Mouse (Mus musculus) myocyte (in vitro differentiated cells): ENCODE measurements at regions not wholly inside any gene's neighbourhood (a gene's known extent, or its start where the extent isn't known, plus 50 kb on each side); places are given as distances from the start of the nearest gene placed in this dataset.

ENCODE experiments used
- H3K27me3 ChIP-seq: one replicate; pipeline ENCODE4 v1.6.1; 2011; ENCODE audit not compliant: control insufficient read depth, insufficient read depth, insufficient read length
- H3K36me3 ChIP-seq: one replicate; pipeline ENCODE4 v1.6.1; 2011; ENCODE audit not compliant: control insufficient read depth, insufficient read depth
- H3K4me2 ChIP-seq: one replicate; pipeline ENCODE4 v1.6.1; 2011; ENCODE audit warnings: low read depth, control low read depth
- H3K4me3 ChIP-seq: one replicate; pipeline ENCODE4 v1.5.1; 2011; ENCODE audit warnings: mild to moderate bottlenecking, control low read depth, moderate library complexity
- H3K79me2 ChIP-seq: one replicate; pipeline ENCODE4 v1.6.1; 2011; ENCODE audit not compliant: control insufficient read depth, insufficient read depth
- H3ac ChIP-seq: one replicate; pipeline ENCODE4 v1.6.1; 2011; ENCODE audit not compliant: control insufficient read depth, insufficient read length
- CEBPB ChIP-seq: IDR thresholded peaks from 2 replicates; pipeline ENCODE4 v1.6.1; 2011; ENCODE audit warnings: mild to moderate bottlenecking, moderate library complexity; ENCODE audit not compliant: poor library complexity, insufficient read depth, severe bottlenecking
- E2F4 ChIP-seq: IDR thresholded peaks from one replicate; pipeline ENCODE4 v1.6.1; 2011; ENCODE audit warnings: mild to moderate bottlenecking, control low read depth, moderate library complexity; ENCODE audit not compliant: insufficient read depth
- MAX ChIP-seq: IDR thresholded peaks from one replicate; pipeline ENCODE4 v1.6.1; 2011; ENCODE audit warnings: low read depth, mild to moderate bottlenecking, control low read depth
- MYOD1 ChIP-seq, 3 experiments: IDR thresholded peaks; one replicate each; pipeline ENCODE4 v1.6.1; 2011; ENCODE audit warnings: control low read depth in 2 of 3, low read depth in 2 of 3, mild to moderate bottlenecking in 2 of 3, moderate library complexity in 1 of 3; ENCODE audit not compliant: insufficient read length in 2 of 3, control insufficient read depth in 1 of 3
- MYOG ChIP-seq, 3 experiments: IDR thresholded peaks; one replicate each; pipeline ENCODE4 v1.6.1; 2011; ENCODE audit warnings: control low read depth in 2 of 3, low read depth in 2 of 3, mild to moderate bottlenecking in 2 of 3; ENCODE audit not compliant: insufficient read length in 2 of 3, control insufficient read depth in 1 of 3, insufficient read depth in 1 of 3
- POLR2A ChIP-seq: IDR thresholded peaks from one replicate; pipeline ENCODE4 v1.6.1; 2011; ENCODE audit warnings: low read depth, mild to moderate bottlenecking, control low read depth, moderate library complexity; ENCODE audit not compliant: insufficient read length
- POLR2AphosphoS2 ChIP-seq: IDR thresholded peaks from one replicate; pipeline ENCODE4 v1.6.1; 2011; ENCODE audit warnings: low read depth, control low read depth; ENCODE audit not compliant: insufficient read length
- REST ChIP-seq: IDR thresholded peaks from one replicate; pipeline ENCODE4 v1.6.1; 2011; ENCODE audit warnings: mild to moderate bottlenecking, control low read depth, moderate library complexity; ENCODE audit not compliant: insufficient read depth, insufficient read length
- SRF ChIP-seq: IDR thresholded peaks from one replicate; pipeline ENCODE4 v1.6.1; 2011; ENCODE audit warnings: low read depth; ENCODE audit not compliant: control insufficient read depth, insufficient read length
- TCF12 ChIP-seq: IDR thresholded peaks from one replicate; pipeline ENCODE4 v1.6.1; 2011; ENCODE audit warnings: mild to moderate bottlenecking, control low read depth; ENCODE audit not compliant: poor library complexity, insufficient read depth, severe bottlenecking
- TCF3 ChIP-seq: IDR thresholded peaks from one replicate; pipeline ENCODE4 v1.6.1; 2011; ENCODE audit warnings: low read depth, control low read depth; ENCODE audit not compliant: insufficient read length
- USF1 ChIP-seq: IDR thresholded peaks from one replicate; pipeline ENCODE4 v1.6.1; 2011; ENCODE audit warnings: low read depth, mild to moderate bottlenecking, control low read depth, moderate library complexity

- no peak overlapping the region for H3ac ChIP-seq
- H3K27me3 ChIP-seq: no peaks in the 10 kb centered on the region
- H3K4me2 ChIP-seq: no peak overlapping the region
- H3K36me3 ChIP-seq: no peaks in the 10 kb centered on the region
- TF ChIP-seq POLR2AphosphoS2 (no peak), MAX (no peak), TCF3 (no peak), MYOG (IDR thresholded peaks at IDR 0.05; ENCODE audit: control insufficient read depth in 1 of 3, insufficient read depth in 1 of 3, insufficient read length in 2 of 3, low read depth in 2 of 3) (no peak), E2F4 (no peak), TCF12 (no peak), MYOD1 (IDR thresholded peaks at IDR 0.05; ENCODE audit: control insufficient read depth in 1 of 3, insufficient read length in 2 of 3, low read depth in 2 of 3) (no peak), REST (no peak), POLR2A (no peak), USF1 (no peak), SRF (no peak), CEBPB (no peak)
- no peak overlapping the region for H3K4me3 ChIP-seq
- H3K79me2 ChIP-seq: no peaks in the 10 kb centered on the region
Observed at GRCm38 (mm10) chr4:54074226-54074625, 248.4 kb downstream of the Tmem38b start.

GRCm38 (mm10) chr4:54080526-54080925 lies 254.7 kb downstream of the Tmem38b start:
- no peaks in the 10 kb centered on the region for H3K36me3 ChIP-seq
- no peak overlapping the region for H3ac ChIP-seq
- no peaks in the 10 kb centered on the region for H3K79me2 ChIP-seq
- no peaks in the 10 kb centered on the region for H3K27me3 ChIP-seq
- no peak for TF ChIP-seq MYOG (IDR thresholded peaks at IDR 0.05; ENCODE audit: control insufficient read depth in 1 of 3, insufficient read depth in 1 of 3, insufficient read length in 2 of 3, low read depth in 2 of 3)
- no peak for TF ChIP-seq E2F4
- TF ChIP-seq SRF: no peak
- TF ChIP-seq MYOD1 (IDR thresholded peaks at IDR 0.05; ENCODE audit: control insufficient read depth in 1 of 3, insufficient read length in 2 of 3, low read depth in 2 of 3): no peak
- no peak for TF ChIP-seq TCF12
- TF ChIP-seq POLR2A: no peak
- no peak overlapping the region for H3K4me2 ChIP-seq
- H3K4me3 ChIP-seq: no peak overlapping the region

GRCm38 (mm10) chr4:54081411-54081810 lies 255.6 kb downstream of the Tmem38b start:
- no peak overlapping the region for H3ac ChIP-seq
- no peaks in the 10 kb centered on the region for H3K27me3 ChIP-seq
- H3K79me2 ChIP-seq: no peaks in the 10 kb centered on the region
- H3K4me2 ChIP-seq: no peak overlapping the region
- H3K4me3 ChIP-seq: no peak overlapping the region
- H3K36me3 ChIP-seq: no peaks in the 10 kb centered on the region
- TF ChIP-seq MYOD1 (IDR thresholded peaks at IDR 0.05; ENCODE audit: control insufficient read depth in 1 of 3, insufficient read length in 2 of 3, low read depth in 2 of 3): no peak

GRCm38 (mm10) chr4:54084747-54085146 lies 258.9 kb downstream of the Tmem38b start:
- Histone ChIP-seq H3ac (no peak overlapping the region), H3K4me3 (no peak overlapping the region), H3K79me2 (no peaks in the 10 kb centered on the region), H3K27me3 (no peaks in the 10 kb centered on the region), H3K4me2 (no peak overlapping the region), H3K36me3 (no peaks in the 10 kb centered on the region)
- TF ChIP-seq MYOD1 (IDR thresholded peaks at IDR 0.05; ENCODE audit: control insufficient read depth in 1 of 3, insufficient read length in 2 of 3, low read depth in 2 of 3) (no peak), USF1 (no peak), POLR2AphosphoS2 (no peak), REST (no peak), SRF (no peak), MYOG (IDR thresholded peaks at IDR 0.05; ENCODE audit: control insufficient read depth in 1 of 3, insufficient read depth in 1 of 3, insufficient read length in 2 of 3, low read depth in 2 of 3) (no peak), E2F4 (no peak), CEBPB (no peak), MAX (no peak), TCF3 (no peak), POLR2A (no peak), TCF12 (no peak)

- Histone ChIP-seq H3K4me3 (no peak overlapping the region), H3K4me2 (no peak overlapping the region), H3ac (no peak overlapping the region), H3K27me3 (no peaks in the 10 kb centered on the region), H3K36me3 (no peaks in the 10 kb centered on the region), H3K79me2 (no peaks in the 10 kb centered on the region)
- TF ChIP-seq TCF12: no peak
- TF ChIP-seq MAX: no peak
- TF ChIP-seq TCF3: no peak
- TF ChIP-seq USF1: no peak
- no peak for TF ChIP-seq CEBPB
- no peak for TF ChIP-seq MYOG (IDR thresholded peaks at IDR 0.05; ENCODE audit: control insufficient read depth in 1 of 3, insufficient read depth in 1 of 3, insufficient read length in 2 of 3, low read depth in 2 of 3)
- no peak for TF ChIP-seq POLR2AphosphoS2
- TF ChIP-seq E2F4: no peak
- no peak for TF ChIP-seq POLR2A
- no peak for TF ChIP-seq MYOD1 (IDR thresholded peaks at IDR 0.05; ENCODE audit: control insufficient read depth in 1 of 3, insufficient read length in 2 of 3, low read depth in 2 of 3)
- TF ChIP-seq REST: no peak
- no peak for TF ChIP-seq SRF
Observed at GRCm38 (mm10) chr4:54094285-54094997, 268.6 kb downstream of the Tmem38b start.
